Mouse (Mus musculus): ENCODE measurements around the gene Fam181a. TPM values are rescaled to one million over a fixed set of nuclear protein-coding genes. Genes with fewer than 3 reads are reported as not detected.

Gene Fam181a
- polyA plus RNA-seq, 1 experiment from 2014 or later = 0.19 TPM

GRCm38 (mm10) chr12:103343456-103343855 is 32.7 kb downstream of the Fam181a start:
- H3K9ac ChIP-seq (ENCODE audit: low read length) = no peak overlapping the region
- H3K4me3 ChIP-seq (ENCODE audit: control insufficient read depth in 1 of 2, insufficient read depth in 1 of 2, low read depth in 1 of 2, low read length in 2 of 2) = no peak overlapping the region
- no peaks in the 10 kb centered on the region for H3K27me3 ChIP-seq (ENCODE audit: control insufficient read depth, insufficient read depth, low read length)
- no peak overlapping the region for H3K27ac ChIP-seq (replicated peaks in 1 of 2; ENCODE audit: control insufficient read depth in 1 of 2, insufficient read depth in 1 of 2, low read depth in 2 of 2, low read length in 2 of 2)
- H3K4me1 ChIP-seq (ENCODE audit: control insufficient read depth in 2 of 2, insufficient read depth in 2 of 2, low read length in 2 of 2) = peaks cover 17 to 29% of the 10 kb centered on the region in 2 experiments
- no peak overlapping the region for H3K4me2 ChIP-seq (ENCODE audit: low read length)
- WGBS = 73% methylated on average over 8 of the region's 8 CpGs
- H3K36me3 ChIP-seq (ENCODE audit: control insufficient read depth, insufficient read depth, low read length) = peaks cover 20% of the 10 kb centered on the region; the same call in 1 of the 2 replicates
- no peaks in the 10 kb centered on the region for H3K9me3 ChIP-seq (ENCODE audit: control insufficient read depth, low read length)
- no peak for ATAC-seq (ENCODE audit: insufficient number of reproducible peaks, insufficient read depth, low FRiP score, low read depth)

DNA sequence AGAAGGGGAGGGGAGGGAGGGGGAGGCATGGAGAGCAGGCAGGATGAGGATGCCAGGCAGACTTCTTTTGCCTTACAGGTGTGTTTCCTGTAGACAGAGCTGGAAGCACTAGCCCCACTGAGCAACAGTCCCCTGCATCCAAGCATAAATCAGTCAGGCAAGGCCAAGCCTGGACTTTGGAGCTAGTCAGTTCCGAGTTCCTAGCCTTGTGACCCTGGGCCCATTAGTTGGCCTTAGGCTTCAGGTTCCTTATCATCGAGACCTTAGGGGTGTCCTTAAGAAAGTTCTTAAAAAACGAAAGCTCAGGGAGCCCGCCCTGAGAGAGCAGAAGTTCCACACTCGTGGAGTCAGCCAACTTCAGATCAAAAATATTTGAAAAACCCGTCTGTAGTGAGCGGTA is 34.2 kb downstream of the Fam181a start:
- H3K9me3 ChIP-seq (ENCODE audit: control insufficient read depth, low read length) = no peaks in the 10 kb centered on the region
- H3K27me3 ChIP-seq (ENCODE audit: control insufficient read depth, insufficient read depth, low read length) = no peaks in the 10 kb centered on the region
- H3K4me2 ChIP-seq (ENCODE audit: low read length) = no peak overlapping the region
- no peak overlapping the region for H3K4me3 ChIP-seq (ENCODE audit: control insufficient read depth in 1 of 2, insufficient read depth in 1 of 2, low read depth in 1 of 2, low read length in 2 of 2)
- H3K9ac ChIP-seq (ENCODE audit: low read length) = no peak overlapping the region
- WGBS = 85% methylated on average over 7 of the region's 7 CpGs
- H3K4me1 ChIP-seq (ENCODE audit: control insufficient read depth in 2 of 2, insufficient read depth in 2 of 2, low read length in 2 of 2) = peaks cover 10 to 20% of the 10 kb centered on the region in 2 experiments
- H3K36me3 ChIP-seq (ENCODE audit: control insufficient read depth, insufficient read depth, low read length) = peaks cover 20% of the 10 kb centered on the region; the same call in 1 of the 2 replicates
- ATAC-seq (ENCODE audit: insufficient number of reproducible peaks, insufficient read depth, low FRiP score, low read depth) = no peak
- no peak overlapping the region for H3K27ac ChIP-seq (replicated peaks in 1 of 2; ENCODE audit: control insufficient read depth in 1 of 2, insufficient read depth in 1 of 2, low read depth in 2 of 2, low read length in 2 of 2)

GRCm38 (mm10) chr12:103346945-103347344 is 36.2 kb downstream of the Fam181a start:
- ATAC-seq (ENCODE audit: insufficient number of reproducible peaks, insufficient read depth, low FRiP score, low read depth) = no peak
- H3K4me2 ChIP-seq (ENCODE audit: low read length) = no peak overlapping the region
- no peak overlapping the region for H3K4me3 ChIP-seq (ENCODE audit: control insufficient read depth in 1 of 2, insufficient read depth in 1 of 2, low read depth in 1 of 2, low read length in 2 of 2)
- H3K27me3 ChIP-seq (ENCODE audit: control insufficient read depth, insufficient read depth, low read length) = no peaks in the 10 kb centered on the region
- WGBS = 57% methylated on average over 8 of the region's 8 CpGs
- H3K9ac ChIP-seq (ENCODE audit: low read length) = peak overlapping the region; percentile 34; the same call in 1 of the 2 replicates
- H3K9me3 ChIP-seq (ENCODE audit: control insufficient read depth, low read length) = no peaks in the 10 kb centered on the region
- no peak overlapping the region for H3K27ac ChIP-seq (replicated peaks in 1 of 2; ENCODE audit: control insufficient read depth in 1 of 2, insufficient read depth in 1 of 2, low read depth in 2 of 2, low read length in 2 of 2)
- peaks cover 14% of the 10 kb centered on the region; the same call in 1 of the 2 replicates for H3K36me3 ChIP-seq (ENCODE audit: control insufficient read depth, insufficient read depth, low read length)
- peaks cover 10 to 20% of the 10 kb centered on the region in 2 experiments for H3K4me1 ChIP-seq (ENCODE audit: control insufficient read depth in 2 of 2, insufficient read depth in 2 of 2, low read length in 2 of 2)

DNA sequence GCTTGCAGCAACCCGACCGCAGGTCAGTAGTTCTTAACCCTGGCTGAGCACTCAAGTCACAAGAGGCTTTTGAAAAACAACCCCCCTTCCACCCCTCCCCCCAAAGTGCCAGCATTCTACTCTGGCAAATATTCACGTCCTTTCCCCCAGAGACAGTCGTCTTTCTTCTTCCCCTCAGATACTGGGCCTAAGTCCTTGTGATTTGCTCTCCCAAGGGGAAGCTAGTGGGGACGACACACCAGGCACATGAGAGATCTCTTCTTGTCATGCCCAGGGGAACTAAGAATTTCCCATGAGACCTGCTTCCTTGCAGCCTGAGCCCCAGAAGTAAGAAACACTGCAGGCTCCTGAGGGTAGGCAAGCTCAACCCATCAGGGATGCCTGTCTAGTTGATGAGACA is 36.6 kb downstream of the Fam181a start:
- Histone ChIP-seq H3K4me1 (ENCODE audit: control insufficient read depth in 2 of 2, insufficient read depth in 2 of 2, low read length in 2 of 2) (peaks cover 10 to 21% of the 10 kb centered on the region in 2 experiments), H3K4me3 (ENCODE audit: control insufficient read depth in 1 of 2, insufficient read depth in 1 of 2, low read depth in 1 of 2, low read length in 2 of 2) (no peak overlapping the region), H3K9me3 (ENCODE audit: control insufficient read depth, low read length) (no peaks in the 10 kb centered on the region), H3K27ac (replicated peaks in 1 of 2; ENCODE audit: control insufficient read depth in 1 of 2, insufficient read depth in 1 of 2, low read depth in 2 of 2, low read length in 2 of 2) (no peak overlapping the region), H3K27me3 (ENCODE audit: control insufficient read depth, insufficient read depth, low read length) (no peaks in the 10 kb centered on the region), H3K4me2 (ENCODE audit: low read length) (no peak overlapping the region), H3K36me3 (ENCODE audit: control insufficient read depth, insufficient read depth, low read length) (peaks cover 14% of the 10 kb centered on the region; the same call in 1 of the 2 replicates), H3K9ac (ENCODE audit: low read length) (peak overlapping the region; percentile 34; the same call in 1 of the 2 replicates)
- 33% methylated on average over 5 of the region's 5 CpGs for WGBS
- ATAC-seq (ENCODE audit: insufficient number of reproducible peaks, insufficient read depth, low FRiP score, low read depth) = no peak

DNA sequence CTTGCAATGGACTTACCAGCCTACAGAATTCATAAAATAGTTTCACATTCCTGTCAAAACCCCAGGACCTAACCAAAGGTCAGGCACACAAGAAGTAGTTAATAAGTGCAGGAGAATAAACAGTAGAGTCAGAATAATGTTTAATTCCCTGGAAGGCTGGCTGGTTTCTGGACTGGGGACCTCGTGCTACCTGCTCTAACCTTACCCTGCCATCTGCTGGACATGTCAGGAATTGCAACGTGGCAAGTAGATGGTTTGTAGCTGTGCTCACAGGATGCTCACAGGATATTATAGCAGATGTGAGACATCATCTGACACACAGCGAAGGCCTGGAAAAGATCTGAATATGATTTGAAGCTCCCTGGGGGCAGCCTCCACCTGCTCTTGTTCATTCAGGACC is 37.7 kb downstream of the Fam181a start:
- no peak overlapping the region for H3K4me3 ChIP-seq (ENCODE audit: control insufficient read depth in 1 of 2, insufficient read depth in 1 of 2, low read depth in 1 of 2, low read length in 2 of 2)
- H3K27ac ChIP-seq (replicated peaks in 1 of 2; ENCODE audit: control insufficient read depth in 1 of 2, insufficient read depth in 1 of 2, low read depth in 2 of 2, low read length in 2 of 2) = no peak overlapping the region
- WGBS = 6% methylated on average over 3 of the region's 3 CpGs
- no peaks in the 10 kb centered on the region for H3K27me3 ChIP-seq (ENCODE audit: control insufficient read depth, insufficient read depth, low read length)
- H3K4me1 ChIP-seq (ENCODE audit: control insufficient read depth in 2 of 2, insufficient read depth in 2 of 2, low read length in 2 of 2) = peaks cover 18 to 32% of the 10 kb centered on the region in 2 experiments
- H3K9me3 ChIP-seq (ENCODE audit: control insufficient read depth, low read length) = no peaks in the 10 kb centered on the region
- no peak for ATAC-seq (ENCODE audit: insufficient number of reproducible peaks, insufficient read depth, low FRiP score, low read depth)
- no peak overlapping the region for H3K4me2 ChIP-seq (ENCODE audit: low read length)
- no peak overlapping the region for H3K9ac ChIP-seq (ENCODE audit: low read length)
- H3K36me3 ChIP-seq (ENCODE audit: control insufficient read depth, insufficient read depth, low read length) = peaks cover 14% of the 10 kb centered on the region; the same call in 1 of the 2 replicates

DNA sequence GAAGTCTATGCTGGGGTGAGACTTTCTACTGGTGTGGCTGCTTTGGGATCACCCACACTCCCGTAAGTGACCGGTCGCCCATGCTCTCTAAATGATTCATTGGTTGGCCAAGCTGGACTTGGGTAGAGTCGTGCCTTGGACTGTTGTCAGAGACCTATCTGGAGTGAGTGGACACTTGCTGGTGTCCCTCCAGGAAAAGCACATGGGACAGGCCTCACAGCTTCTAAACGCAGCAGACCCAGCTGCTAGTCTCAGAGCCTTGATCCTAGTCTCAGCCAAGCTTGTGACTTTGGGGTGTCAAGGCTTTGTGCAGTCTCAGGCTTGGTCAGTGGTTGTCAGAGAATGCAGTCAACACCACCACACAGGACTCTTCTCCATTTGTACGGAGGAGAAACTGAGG is 42.0 kb downstream of the Fam181a start:
- peak overlapping the region; percentile 87 to 94 for H3K27ac ChIP-seq (replicated peaks in 1 of 2; ENCODE audit: control insufficient read depth in 1 of 2, insufficient read depth in 1 of 2, low read depth in 2 of 2, low read length in 2 of 2)

DNA sequence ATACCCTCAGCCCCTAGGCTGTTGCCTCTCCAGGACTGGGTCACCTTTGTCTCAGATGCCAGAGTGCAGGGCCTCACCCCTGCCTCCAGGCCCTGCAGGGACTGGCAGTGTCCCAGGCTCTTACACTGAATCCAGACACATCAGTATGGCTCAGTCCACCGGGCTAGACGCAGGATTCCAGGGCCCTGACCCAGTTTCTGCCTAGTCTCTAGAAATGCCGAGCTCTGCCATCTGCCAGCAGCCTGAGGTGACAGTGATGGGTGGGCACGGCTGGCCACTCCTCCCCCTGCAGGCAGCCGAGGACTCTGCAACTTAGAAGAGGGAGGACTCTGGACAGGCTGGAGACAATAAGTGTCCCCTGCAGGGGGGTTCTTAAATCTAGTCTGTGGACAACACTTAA is 42.8 kb downstream of the Fam181a start:
- Histone ChIP-seq H3K27me3 (ENCODE audit: control insufficient read depth, insufficient read depth, low read length) (no peaks in the 10 kb centered on the region), H3K9me3 (ENCODE audit: control insufficient read depth, low read length) (no peaks in the 10 kb centered on the region), H3K27ac (replicated peaks in 1 of 2; ENCODE audit: control insufficient read depth in 1 of 2, insufficient read depth in 1 of 2, low read depth in 2 of 2, low read length in 2 of 2) (peak overlapping the region; percentile 87 to 94), H3K4me2 (ENCODE audit: low read length) (peak overlapping the region; percentile 58), H3K4me1 (ENCODE audit: control insufficient read depth in 2 of 2, insufficient read depth in 2 of 2, low read length in 2 of 2) (peaks cover 24 to 31% of the 10 kb centered on the region in 2 experiments), H3K36me3 (ENCODE audit: control insufficient read depth, insufficient read depth, low read length) (no peaks in the 10 kb centered on the region), H3K9ac (ENCODE audit: low read length) (peak overlapping the region; percentile 70), H3K4me3 (ENCODE audit: control insufficient read depth in 1 of 2, insufficient read depth in 1 of 2, low read depth in 1 of 2, low read length in 2 of 2) (peak overlapping the region; percentile 30 to 40; a peak in 3 of 4 replicates)
- ATAC-seq (ENCODE audit: insufficient number of reproducible peaks, insufficient read depth, low FRiP score, low read depth) = peak; percentile 90
- 9% methylated on average over 5 of the region's 5 CpGs for WGBS

More for the DNA sequence above, 42.0 kb downstream of the Fam181a start:
- Histone ChIP-seq H3K27me3 (ENCODE audit: control insufficient read depth, insufficient read depth, low read length) (no peaks in the 10 kb centered on the region), H3K4me2 (ENCODE audit: low read length) (peak overlapping the region; percentile 58), H3K9ac (ENCODE audit: low read length) (peak overlapping the region; percentile 62), H3K4me1 (ENCODE audit: control insufficient read depth in 2 of 2, insufficient read depth in 2 of 2, low read length in 2 of 2) (peaks cover 19 to 32% of the 10 kb centered on the region in 2 experiments), H3K4me3 (ENCODE audit: control insufficient read depth in 1 of 2, insufficient read depth in 1 of 2, low read depth in 1 of 2, low read length in 2 of 2) (no peak overlapping the region), H3K9me3 (ENCODE audit: control insufficient read depth, low read length) (no peaks in the 10 kb centered on the region), H3K36me3 (ENCODE audit: control insufficient read depth, insufficient read depth, low read length) (no peaks in the 10 kb centered on the region)
- 87% methylated on average over 6 of the region's 6 CpGs for WGBS
- no peak for ATAC-seq (ENCODE audit: insufficient number of reproducible peaks, insufficient read depth, low FRiP score, low read depth)
